Mouse (Mus musculus): Measurements from ENCODE around the gene Hs3st2. TPM values are rescaled to one million over a fixed set of nuclear protein-coding genes. Genes with fewer than 3 reads are reported as not detected.

Gene Hs3st2
- polyA plus RNA-seq, 1 experiment from 2014 or later, result 1.6 TPM

DNA sequence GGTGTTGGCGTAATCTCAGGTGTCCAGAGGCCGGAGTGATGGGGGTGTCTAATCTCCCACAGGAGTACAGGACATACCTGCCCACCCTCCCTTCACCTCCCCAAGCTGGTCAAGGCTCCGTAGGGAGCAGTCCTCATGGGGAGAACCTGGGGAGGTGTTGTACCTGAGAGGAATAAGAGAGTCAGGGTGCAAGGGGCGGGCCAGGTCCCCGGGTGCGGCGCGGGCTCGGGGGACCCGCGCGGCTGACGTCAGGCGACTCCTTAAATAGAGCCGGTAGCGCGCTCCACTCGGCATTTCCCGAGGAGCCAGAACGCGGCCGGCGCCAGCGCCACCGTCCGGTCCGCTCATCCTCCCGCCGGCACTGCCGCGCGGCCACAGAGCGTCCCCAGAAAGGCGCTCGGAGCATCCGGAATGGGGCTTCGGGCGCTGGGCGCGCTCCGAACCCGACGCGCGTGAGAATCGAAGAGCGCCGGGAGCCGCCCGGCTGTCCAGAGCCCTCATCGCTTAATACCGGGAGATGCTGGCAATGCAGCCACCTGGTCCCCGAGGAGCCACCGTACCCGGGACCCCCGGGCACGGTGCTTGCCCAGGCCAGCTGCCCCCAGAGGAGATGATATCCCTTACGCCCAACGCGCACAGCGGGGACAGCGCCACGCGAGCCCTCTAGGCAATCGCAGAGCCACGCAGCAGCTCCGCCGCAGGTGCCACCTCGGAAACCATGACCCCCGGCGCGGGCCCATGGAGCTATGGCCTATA lies 503 bp downstream of the Hs3st2 start:
- WGBS, result 3% methylated on average over 63 of the region's 72 CpGs
- H3K9ac ChIP-seq (ENCODE audit: low read length), result no peak overlapping the region
- peak; percentile 26; the same call in 1 of the 2 replicates for ATAC-seq (ENCODE audit: insufficient read depth, low FRiP score)
- H3K27ac ChIP-seq (ENCODE audit: low read length), result no peak overlapping the region
- peak overlapping the region; percentile 36 for H3K4me2 ChIP-seq (ENCODE audit: low read depth, low read length)
- H3K27me3 ChIP-seq (ENCODE audit: control insufficient read depth, insufficient read depth, low read length), result peaks cover 35% of the 10 kb centered on the region
- H3K4me1 ChIP-seq (ENCODE audit: control insufficient read depth, insufficient read depth, low read length), result peaks cover 7% of the 10 kb centered on the region; the same call in 1 of the 2 replicates
- no peaks in the 10 kb centered on the region for H3K36me3 ChIP-seq (ENCODE audit: control insufficient read depth, insufficient read depth, low read length)
- peak overlapping the region; percentile 18 for H3K4me3 ChIP-seq (replicated peaks; ENCODE audit: low read length)
- H3K9me3 ChIP-seq (replicated peaks; ENCODE audit: control insufficient read depth, low read length), result no peaks in the 10 kb centered on the region

DNA sequence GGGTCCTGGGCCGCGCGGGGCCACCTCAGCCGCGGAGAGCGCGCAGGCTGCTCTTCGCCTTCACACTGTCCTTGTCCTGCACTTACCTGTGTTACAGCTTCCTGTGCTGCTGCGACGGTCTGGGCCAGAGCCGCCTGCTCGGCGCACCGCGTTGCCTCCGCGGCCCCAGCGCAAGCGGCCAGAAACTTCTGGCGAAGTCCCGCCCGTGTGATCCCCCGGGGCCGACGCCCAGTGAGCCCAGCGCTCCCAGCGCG lies 1.0 kb downstream of the Hs3st2 start:
- Histone ChIP-seq H3K4me1 (ENCODE audit: control insufficient read depth, insufficient read depth, low read length) (peaks cover 7% of the 10 kb centered on the region; the same call in 1 of the 2 replicates), H3K9ac (ENCODE audit: low read length) (no peak overlapping the region), H3K9me3 (replicated peaks; ENCODE audit: control insufficient read depth, low read length) (no peaks in the 10 kb centered on the region), H3K4me3 (replicated peaks; ENCODE audit: low read length) (peak overlapping the region; percentile 18), H3K4me2 (ENCODE audit: low read depth, low read length) (peak overlapping the region; percentile 36), H3K27ac (ENCODE audit: low read length) (no peak overlapping the region), H3K27me3 (ENCODE audit: control insufficient read depth, insufficient read depth, low read length) (peaks cover 35% of the 10 kb centered on the region), H3K36me3 (ENCODE audit: control insufficient read depth, insufficient read depth, low read length) (no peaks in the 10 kb centered on the region)
- WGBS, result under 1% methylated on average over 28 of the region's 28 CpGs
- ATAC-seq (ENCODE audit: insufficient read depth, low FRiP score), result no peak

DNA sequence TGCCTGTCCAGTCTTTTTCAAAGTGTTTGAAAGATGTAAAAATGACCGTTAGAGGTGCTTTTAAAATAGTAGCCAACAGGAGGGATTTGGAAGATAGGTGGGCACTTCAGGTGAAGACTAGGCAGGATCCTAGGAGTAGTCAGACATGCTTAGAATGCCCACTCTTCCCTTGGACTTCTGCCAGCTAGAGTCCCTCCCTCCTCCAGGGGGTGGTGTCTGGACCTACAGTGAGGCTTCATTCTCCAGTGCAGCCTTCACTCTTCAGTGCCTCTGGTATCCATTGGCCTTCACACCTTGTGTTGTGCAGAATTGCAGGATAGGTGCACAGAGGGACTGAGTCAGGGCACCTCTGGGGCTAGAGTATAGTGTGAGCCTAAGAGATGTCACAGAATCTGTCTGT lies 2.2 kb downstream of the Hs3st2 start:
- Histone ChIP-seq H3K27ac (ENCODE audit: low read length) (no peak overlapping the region), H3K36me3 (ENCODE audit: control insufficient read depth, insufficient read depth, low read length) (no peaks in the 10 kb centered on the region), H3K4me2 (ENCODE audit: low read depth, low read length) (no peak overlapping the region), H3K4me1 (ENCODE audit: control insufficient read depth, insufficient read depth, low read length) (peaks cover 7% of the 10 kb centered on the region; the same call in 1 of the 2 replicates), H3K4me3 (replicated peaks; ENCODE audit: low read length) (no peak overlapping the region), H3K9me3 (replicated peaks; ENCODE audit: control insufficient read depth, low read length) (no peaks in the 10 kb centered on the region), H3K9ac (ENCODE audit: low read length) (no peak overlapping the region), H3K27me3 (ENCODE audit: control insufficient read depth, insufficient read depth, low read length) (peaks cover 35% of the 10 kb centered on the region)
- WGBS, result 57% methylated on average over 1 of the region's 1 CpGs
- no peak for ATAC-seq (ENCODE audit: insufficient read depth, low FRiP score)

DNA sequence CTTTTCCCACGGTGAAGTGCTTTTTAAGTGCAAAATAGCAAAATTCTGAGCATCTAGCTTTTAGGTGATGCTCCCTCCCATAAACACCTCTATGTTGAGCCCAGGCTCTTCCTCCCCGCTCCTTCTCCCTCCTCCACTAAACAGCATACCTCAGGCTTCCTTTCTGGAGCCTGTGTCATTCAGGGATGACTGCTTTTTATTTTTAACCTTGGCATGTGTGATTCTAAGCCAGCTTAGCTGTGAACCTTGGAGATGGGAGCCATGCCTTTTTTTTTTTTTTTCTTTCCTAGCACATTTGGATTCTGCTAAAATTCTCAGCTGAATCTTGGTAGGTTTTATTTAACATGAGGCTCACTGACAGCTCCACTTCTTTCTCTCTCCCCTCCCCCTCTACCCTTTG lies 3.2 kb downstream of the Hs3st2 start:
- Histone ChIP-seq H3K27ac (ENCODE audit: low read length) (no peak overlapping the region), H3K4me2 (ENCODE audit: low read depth, low read length) (no peak overlapping the region), H3K36me3 (ENCODE audit: control insufficient read depth, insufficient read depth, low read length) (no peaks in the 10 kb centered on the region), H3K9ac (ENCODE audit: low read length) (no peak overlapping the region), H3K27me3 (ENCODE audit: control insufficient read depth, insufficient read depth, low read length) (peaks cover 35% of the 10 kb centered on the region), H3K4me1 (ENCODE audit: control insufficient read depth, insufficient read depth, low read length) (peaks cover 7% of the 10 kb centered on the region; the same call in 1 of the 2 replicates), H3K9me3 (replicated peaks; ENCODE audit: control insufficient read depth, low read length) (no peaks in the 10 kb centered on the region), H3K4me3 (replicated peaks; ENCODE audit: low read length) (no peak overlapping the region)
- WGBS, result 81% methylated on average over 2 of the region's 2 CpGs
- ATAC-seq (ENCODE audit: insufficient read depth, low FRiP score), result no peak

DNA sequence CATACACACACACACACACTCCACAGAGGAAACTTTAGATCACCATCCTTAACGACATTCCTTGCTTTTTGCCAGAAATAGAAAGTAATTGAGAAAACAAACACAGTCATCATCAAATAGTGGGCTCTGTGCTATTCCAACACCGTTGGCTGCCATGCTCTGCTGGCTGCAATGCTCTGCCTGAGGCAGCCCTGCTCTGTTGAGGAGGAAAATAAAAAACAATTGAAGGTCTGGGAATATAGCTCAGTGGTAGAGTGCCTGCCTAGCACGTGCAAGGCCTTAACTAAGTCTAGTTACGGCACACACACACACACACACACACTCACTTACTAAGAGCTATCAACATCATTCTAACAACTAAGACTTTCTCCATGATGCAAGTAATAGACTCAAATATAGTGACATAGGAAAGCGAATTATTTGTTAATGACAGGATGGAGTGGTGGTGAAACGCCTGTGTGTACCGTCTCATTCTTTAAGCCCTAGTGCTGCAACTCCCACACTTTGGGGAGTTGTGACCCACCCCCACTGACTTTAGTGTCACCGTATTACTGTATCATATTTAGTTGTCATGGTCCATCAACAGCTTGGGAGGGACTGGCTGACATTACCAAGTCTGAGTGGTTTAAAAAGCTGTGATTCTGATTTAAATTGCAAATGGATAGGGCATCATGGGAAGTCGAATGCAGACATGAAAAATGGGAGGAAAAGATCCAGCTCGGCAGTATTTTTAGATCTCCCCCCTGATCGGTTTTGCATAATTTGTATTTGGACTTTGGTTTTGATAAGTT lies 19.3 kb downstream of the Hs3st2 start:
- Histone ChIP-seq H3K27ac (ENCODE audit: low read length) (no peak overlapping the region), H3K9me3 (replicated peaks; ENCODE audit: control insufficient read depth, low read length) (no peaks in the 10 kb centered on the region), H3K4me1 (ENCODE audit: control insufficient read depth, insufficient read depth, low read length) (no peaks in the 10 kb centered on the region), H3K4me3 (replicated peaks; ENCODE audit: low read length) (no peak overlapping the region), H3K9ac (ENCODE audit: low read length) (no peak overlapping the region), H3K36me3 (ENCODE audit: control insufficient read depth, insufficient read depth, low read length) (no peaks in the 10 kb centered on the region), H3K27me3 (ENCODE audit: control insufficient read depth, insufficient read depth, low read length) (no peaks in the 10 kb centered on the region), H3K4me2 (ENCODE audit: low read depth, low read length) (no peak overlapping the region)
- no peak for ATAC-seq (ENCODE audit: insufficient read depth, low FRiP score)
- 84% methylated on average over 11 of the region's 11 CpGs for WGBS

DNA sequence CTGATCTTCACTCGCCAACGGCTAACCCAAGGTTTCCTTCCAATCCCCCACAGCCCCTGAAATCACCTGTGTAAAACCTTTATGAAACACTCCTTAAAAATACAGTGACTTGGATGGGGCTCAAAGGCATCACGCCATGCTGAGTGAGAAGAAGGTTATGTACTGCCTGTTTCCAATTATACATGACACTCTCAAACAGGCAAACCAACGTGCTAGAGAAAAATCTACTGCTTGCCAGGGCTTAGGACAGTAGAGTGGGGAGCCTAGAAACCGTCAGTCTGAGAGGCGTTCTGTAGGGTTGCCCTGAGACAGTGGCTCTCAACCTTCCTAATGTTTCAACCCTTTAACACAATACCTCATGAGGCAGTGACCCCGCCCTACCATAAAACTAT lies 19.8 kb downstream of the Hs3st2 start:
- WGBS, result 84% methylated on average over 7 of the region's 7 CpGs
- no peak overlapping the region for H3K4me2 ChIP-seq (ENCODE audit: low read depth, low read length)
- H3K4me1 ChIP-seq (ENCODE audit: control insufficient read depth, insufficient read depth, low read length), result no peaks in the 10 kb centered on the region
- H3K36me3 ChIP-seq (ENCODE audit: control insufficient read depth, insufficient read depth, low read length), result no peaks in the 10 kb centered on the region
- H3K27ac ChIP-seq (ENCODE audit: low read length), result no peak overlapping the region
- ATAC-seq (ENCODE audit: insufficient read depth, low FRiP score), result no peak
- no peaks in the 10 kb centered on the region for H3K9me3 ChIP-seq (replicated peaks; ENCODE audit: control insufficient read depth, low read length)
- no peak overlapping the region for H3K4me3 ChIP-seq (replicated peaks; ENCODE audit: low read length)
- H3K27me3 ChIP-seq (ENCODE audit: control insufficient read depth, insufficient read depth, low read length), result no peaks in the 10 kb centered on the region
- no peak overlapping the region for H3K9ac ChIP-seq (ENCODE audit: low read length)

DNA sequence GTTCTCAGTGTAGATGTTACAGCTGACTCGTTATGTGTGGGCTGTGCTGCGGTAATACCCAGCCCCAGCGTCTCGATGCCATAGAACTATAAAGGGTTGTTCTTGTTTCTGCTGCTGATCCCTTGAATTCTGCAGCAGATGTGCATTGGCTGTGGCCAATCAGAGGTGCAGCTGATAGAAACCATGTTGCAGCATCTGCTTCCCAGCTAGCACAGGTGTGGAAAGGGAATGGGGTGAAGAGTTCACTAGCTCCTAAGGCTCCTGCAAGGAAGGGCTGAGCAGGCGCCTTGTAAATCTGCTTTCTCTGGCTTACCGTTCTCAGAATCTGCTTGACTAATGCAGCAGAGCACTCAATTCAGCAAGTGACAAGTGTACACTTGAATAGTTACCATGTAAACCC lies 45.2 kb downstream of the Hs3st2 start:
- Histone ChIP-seq H3K36me3 (ENCODE audit: control insufficient read depth, insufficient read depth, low read length) (no peaks in the 10 kb centered on the region), H3K9ac (ENCODE audit: low read length) (no peak overlapping the region), H3K4me3 (replicated peaks; ENCODE audit: low read length) (no peak overlapping the region), H3K27me3 (ENCODE audit: control insufficient read depth, insufficient read depth, low read length) (no peaks in the 10 kb centered on the region), H3K4me1 (ENCODE audit: control insufficient read depth, insufficient read depth, low read length) (no peaks in the 10 kb centered on the region), H3K27ac (ENCODE audit: low read length) (no peak overlapping the region), H3K9me3 (replicated peaks; ENCODE audit: control insufficient read depth, low read length) (no peaks in the 10 kb centered on the region), H3K4me2 (ENCODE audit: low read depth, low read length) (no peak overlapping the region)
- no peak for ATAC-seq (ENCODE audit: insufficient read depth, low FRiP score)
- 66% methylated on average over 6 of the region's 6 CpGs for WGBS

DNA sequence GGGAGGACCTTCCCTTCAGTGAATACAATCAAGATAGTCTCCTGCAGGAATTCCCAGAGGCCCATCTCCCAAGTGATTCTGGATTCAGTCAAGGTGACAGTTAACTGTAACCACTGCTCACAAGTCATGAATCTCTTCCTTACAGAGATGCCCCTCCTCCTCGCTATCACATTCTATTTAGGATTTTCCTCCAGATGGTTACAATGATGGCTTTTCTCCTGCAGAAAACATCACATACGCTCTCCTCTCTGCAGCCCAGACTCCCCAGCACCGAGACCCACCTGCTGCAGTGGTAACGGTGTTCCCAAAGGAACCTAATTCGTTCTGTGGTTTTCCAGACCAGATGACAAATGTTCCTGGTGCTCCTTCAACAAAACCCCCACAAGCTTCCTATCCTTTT lies 49.5 kb downstream of the Hs3st2 start:
- Histone ChIP-seq H3K4me3 (replicated peaks; ENCODE audit: low read length) (no peak overlapping the region), H3K4me1 (ENCODE audit: control insufficient read depth, insufficient read depth, low read length) (no peaks in the 10 kb centered on the region), H3K9ac (ENCODE audit: low read length) (no peak overlapping the region), H3K27ac (ENCODE audit: low read length) (no peak overlapping the region), H3K9me3 (replicated peaks; ENCODE audit: control insufficient read depth, low read length) (no peaks in the 10 kb centered on the region), H3K27me3 (ENCODE audit: control insufficient read depth, insufficient read depth, low read length) (no peaks in the 10 kb centered on the region), H3K4me2 (ENCODE audit: low read depth, low read length) (no peak overlapping the region), H3K36me3 (ENCODE audit: control insufficient read depth, insufficient read depth, low read length) (no peaks in the 10 kb centered on the region)
- WGBS, result 69% methylated on average over 5 of the region's 5 CpGs
- no peak for ATAC-seq (ENCODE audit: insufficient read depth, low FRiP score)

DNA sequence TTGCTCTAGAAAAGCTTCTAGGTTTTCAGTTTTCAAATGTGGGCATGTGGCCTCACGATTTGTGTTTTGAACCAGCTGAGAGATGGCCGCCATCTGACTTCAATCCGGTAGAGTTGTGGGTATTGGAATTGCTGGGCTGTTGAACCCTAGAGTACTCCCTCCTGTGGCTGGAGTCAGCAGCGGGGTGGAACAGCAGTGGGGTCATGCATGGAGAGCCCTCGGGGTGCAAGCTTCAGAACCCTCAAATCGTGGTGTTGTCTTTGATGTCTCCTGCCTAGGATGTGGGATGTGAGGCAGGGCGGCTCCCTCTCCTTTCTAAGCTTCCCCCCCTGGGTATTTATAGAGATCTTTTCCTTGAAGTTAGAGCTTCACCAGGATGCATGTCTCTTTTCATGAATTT lies 52.7 kb downstream of the Hs3st2 start:
- no peaks in the 10 kb centered on the region for H3K9me3 ChIP-seq (replicated peaks; ENCODE audit: control insufficient read depth, low read length)
- H3K36me3 ChIP-seq (ENCODE audit: control insufficient read depth, insufficient read depth, low read length), result no peaks in the 10 kb centered on the region
- H3K4me1 ChIP-seq (ENCODE audit: control insufficient read depth, insufficient read depth, low read length), result no peaks in the 10 kb centered on the region
- no peaks in the 10 kb centered on the region for H3K27me3 ChIP-seq (ENCODE audit: control insufficient read depth, insufficient read depth, low read length)
- H3K9ac ChIP-seq (ENCODE audit: low read length), result no peak overlapping the region
- H3K4me2 ChIP-seq (ENCODE audit: low read depth, low read length), result no peak overlapping the region
- no peak overlapping the region for H3K27ac ChIP-seq (ENCODE audit: low read length)
- WGBS, result 62% methylated on average over 7 of the region's 7 CpGs
- no peak for ATAC-seq (ENCODE audit: insufficient read depth, low FRiP score)
- H3K4me3 ChIP-seq (replicated peaks; ENCODE audit: low read length), result no peak overlapping the region

All from stomach, embryonic 16.5 days (tissue).